Mouse (Mus musculus): ENCODE data around the gene Napepld.
"Not testable (repeated sequence)": the region's sequence is repeated elsewhere in the genome, so short reads cannot be mapped to it uniquely, and the experiment has no call there.

The Napepld gene

GRCm38 (mm10) chr5:21706546-21706945 lies 5.3 kb upstream of the Napepld start:
- DNase-seq (ENCODE audit: low spot score in 2 of 2) = no peak

- no peak for DNase-seq (ENCODE audit: low spot score in 2 of 2)
Measured at GRCm38 (mm10) chr5:21703708-21704107, 2.5 kb upstream of the Napepld start.

DNA sequence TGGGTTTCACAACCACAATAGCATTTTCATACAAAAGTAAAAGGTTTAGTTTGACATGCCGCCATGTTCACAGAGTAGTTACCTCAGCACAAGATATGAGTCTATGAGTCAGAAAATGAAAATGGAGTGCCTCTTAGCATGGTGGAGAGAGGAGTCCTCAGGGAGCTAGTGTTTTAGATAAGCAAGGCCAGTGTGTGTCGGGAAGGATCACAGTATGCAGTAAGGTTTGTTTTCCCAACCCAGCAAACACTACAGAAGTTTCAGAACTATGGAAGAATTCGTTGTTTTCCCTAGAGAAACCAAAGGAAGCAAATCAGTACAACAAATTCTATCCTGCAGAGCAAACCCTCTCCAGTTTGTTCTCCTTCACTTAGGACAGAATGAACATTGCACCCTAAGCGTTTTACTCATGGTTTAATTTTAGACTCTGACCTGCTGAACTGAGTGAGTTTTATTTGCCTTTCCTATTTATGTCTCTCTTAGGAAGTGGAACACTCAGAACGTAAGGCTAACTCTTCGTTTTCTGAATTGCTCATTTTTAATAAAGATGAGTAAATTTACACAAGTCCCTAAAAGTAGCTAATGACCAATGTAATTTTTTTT lies 1.8 kb upstream of the Napepld start:
- DNase-seq (ENCODE audit: low spot score in 2 of 2) = no peak

- DNase-seq (ENCODE audit: low spot score in 2 of 2) = no peak
Measured at GRCm38 (mm10) chr5:21702009-21702364, 791 bp upstream of the Napepld start.

GRCm38 (mm10) chr5:21700934-21701333 lies 262 bp downstream of the Napepld start:
- no peak for DNase-seq (ENCODE audit: low spot score in 2 of 2)

- DNase-seq (ENCODE audit: low spot score in 2 of 2) = no peak
Measured at GRCm38 (mm10) chr5:21700272-21700821, 849 bp downstream of the Napepld start.

DNA sequence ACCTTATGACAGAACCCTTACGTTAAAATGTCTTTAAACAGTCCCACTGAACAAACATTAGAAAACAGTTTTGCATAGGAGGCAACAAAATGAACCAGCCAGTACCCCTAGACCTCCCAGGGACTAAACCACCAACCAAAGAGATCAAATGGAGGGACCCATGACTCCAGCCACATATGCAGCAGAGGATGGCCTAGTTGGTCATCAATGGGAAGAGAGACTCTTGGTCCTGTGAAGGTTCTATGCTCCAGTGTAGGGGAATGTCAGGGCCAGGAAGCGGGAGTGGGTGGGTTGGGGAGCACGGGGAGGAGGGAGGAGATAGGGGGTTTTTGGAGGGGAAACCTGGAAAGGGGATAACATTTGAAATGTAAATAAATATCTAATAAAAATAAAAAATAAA lies 1.6 kb downstream of the Napepld start:
- not testable (repeated sequence) for DNase-seq (ENCODE audit: low spot score in 2 of 2)

DNA sequence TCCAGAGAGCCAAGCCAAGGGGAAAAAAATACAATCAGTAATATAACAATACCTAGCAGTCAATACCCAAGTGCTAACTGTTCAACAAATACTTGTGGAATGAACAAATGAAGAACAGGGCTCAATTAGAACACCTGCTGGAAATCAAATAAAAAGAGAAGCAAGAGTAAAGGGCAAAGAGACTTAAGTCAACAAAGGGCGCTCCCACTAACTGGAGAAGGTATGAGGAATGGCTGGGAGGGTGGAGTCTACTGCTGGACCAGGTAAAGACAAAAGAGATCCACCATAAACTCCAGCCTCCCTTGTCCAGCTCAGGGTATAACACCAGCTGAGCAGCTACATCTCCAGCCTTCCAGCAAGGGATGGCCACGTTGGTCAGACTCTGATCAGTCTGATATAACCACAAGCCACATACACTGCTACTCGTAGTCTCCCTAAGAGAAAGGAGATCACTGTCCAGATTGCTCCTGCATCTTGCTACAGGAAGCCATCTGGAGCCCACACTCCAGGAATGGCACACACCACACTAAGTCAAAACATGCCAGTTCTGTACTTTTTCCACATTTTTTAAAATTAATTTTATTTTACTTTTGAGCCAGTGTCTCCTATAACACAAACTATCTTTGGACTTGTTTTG lies 6.2 kb downstream of the Napepld start:
- no peak for DNase-seq (ENCODE audit: low spot score in 2 of 2)

DNA sequence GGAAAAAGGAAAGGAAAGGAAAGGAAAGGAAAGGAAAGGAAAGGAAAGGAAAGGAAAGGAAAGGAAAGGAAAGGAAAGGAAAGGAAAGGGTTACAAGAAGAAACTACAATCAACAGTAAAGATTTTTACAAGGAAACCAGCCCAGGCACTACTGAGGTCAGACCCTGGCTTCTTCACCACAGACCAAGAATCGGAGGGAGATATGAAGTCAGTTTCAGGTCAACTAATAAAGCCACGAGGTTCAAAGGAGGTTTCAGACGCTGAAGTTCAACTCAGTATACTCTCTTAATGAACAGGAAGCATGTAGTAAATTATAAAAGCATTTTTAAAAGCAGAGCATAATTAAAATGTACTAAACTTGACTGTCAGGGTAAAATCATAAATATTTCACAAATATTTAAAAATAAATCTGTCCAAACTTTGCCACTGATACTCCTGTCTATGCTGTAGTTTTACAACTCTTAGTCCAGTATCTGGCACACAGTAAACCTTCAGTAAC lies 7.8 kb downstream of the Napepld start:
- DNase-seq (ENCODE audit: low spot score in 2 of 2) = no peak

GRCm38 (mm10) chr5:21692230-21692629 lies 9.0 kb downstream of the Napepld start:
- DNase-seq (ENCODE audit: low spot score in 2 of 2) = no peak

DNA sequence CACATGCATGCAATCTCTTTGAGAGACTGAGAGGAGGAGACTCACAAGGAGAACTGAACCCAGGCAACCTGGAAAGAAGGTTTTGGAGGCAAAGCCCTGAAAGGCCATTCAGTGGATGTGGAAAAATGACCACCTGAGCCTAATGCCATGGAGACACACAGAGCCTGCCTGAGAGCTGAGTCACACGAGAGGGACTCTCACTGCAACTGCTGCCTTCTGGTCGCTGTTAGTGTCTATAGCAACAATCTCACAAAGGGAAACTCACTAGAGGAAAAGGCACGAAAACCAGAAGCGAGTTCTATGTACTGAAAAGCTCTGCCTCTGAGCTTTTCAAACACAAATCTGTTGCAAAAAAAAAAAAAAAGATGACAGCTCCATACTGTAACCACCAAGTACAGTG lies 14.2 kb downstream of the Napepld start:
- no peak for DNase-seq (ENCODE audit: low spot score in 2 of 2)

DNA sequence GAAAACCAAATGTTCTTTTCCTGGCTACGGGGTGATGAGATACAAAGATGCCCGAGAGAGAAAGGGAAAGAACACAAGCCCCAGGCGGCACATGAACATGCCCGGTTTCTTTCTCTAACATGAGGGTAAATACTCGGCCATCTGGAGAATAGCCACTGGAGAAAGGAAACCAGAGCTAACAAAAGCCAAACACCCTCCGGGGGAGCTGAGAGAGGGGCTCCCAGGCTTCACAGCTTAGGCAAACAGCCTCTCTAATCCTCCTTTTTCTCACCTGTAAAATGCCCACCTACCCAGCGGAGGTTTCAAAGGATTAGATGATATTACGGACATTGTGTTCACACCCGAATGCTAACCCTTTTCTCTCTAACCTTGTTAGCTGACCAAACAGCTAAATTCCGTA lies 16.2 kb downstream of the Napepld start:
- DNase-seq (ENCODE audit: low spot score in 2 of 2) = no peak

DNA sequence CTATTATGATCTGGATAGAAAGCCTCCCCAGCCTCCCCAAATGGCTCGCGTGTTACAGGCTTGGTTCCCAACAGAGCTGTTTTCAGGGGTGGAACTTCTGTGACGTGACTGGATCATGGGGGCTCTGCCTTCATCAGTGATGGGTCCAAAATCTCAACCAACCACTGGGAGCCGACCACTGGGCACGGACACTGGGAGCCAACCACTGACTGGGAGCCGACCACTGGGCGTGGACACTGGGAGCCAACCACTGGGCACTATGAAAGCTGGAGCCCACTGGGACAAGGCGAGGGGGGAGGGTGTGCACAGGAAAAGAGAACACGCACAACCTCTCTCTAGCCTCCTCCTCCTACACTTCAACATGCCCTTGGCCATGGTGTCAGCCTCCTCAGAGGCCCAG lies 17.4 kb downstream of the Napepld start:
- no peak for DNase-seq (ENCODE audit: low spot score in 2 of 2)

DNA sequence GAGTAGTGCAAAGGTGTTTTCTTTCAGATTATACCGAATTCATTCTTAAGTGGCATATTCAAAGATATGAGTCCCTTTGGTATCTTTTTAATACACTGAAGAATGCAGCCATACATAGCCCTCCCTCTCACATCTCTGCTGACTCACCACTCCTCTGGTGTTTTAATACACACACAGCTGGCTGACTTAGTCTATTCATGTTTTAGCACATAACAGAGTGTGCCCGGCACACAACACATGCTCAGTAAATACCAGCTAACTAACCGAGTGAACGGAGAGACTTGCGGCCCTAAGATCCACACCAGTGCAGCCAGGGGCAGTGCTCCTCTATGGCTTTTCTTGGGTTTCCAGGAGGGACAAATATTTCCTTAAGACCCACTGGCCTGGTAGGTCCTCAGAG lies 20.3 kb downstream of the Napepld start:
- DNase-seq (ENCODE audit: low spot score in 2 of 2) = no peak

- DNase-seq (ENCODE audit: low spot score in 2 of 2) = no peak
Measured at GRCm38 (mm10) chr5:21680029-21680428, 21.2 kb downstream of the Napepld start.

- no peak for DNase-seq (ENCODE audit: low spot score in 2 of 2)
Measured at GRCm38 (mm10) chr5:21678363-21678762, 22.8 kb downstream of the Napepld start.

- DNase-seq (ENCODE audit: low spot score in 2 of 2) = no peak
Measured at GRCm38 (mm10) chr5:21677939-21678338, 23.3 kb downstream of the Napepld start.

DNA sequence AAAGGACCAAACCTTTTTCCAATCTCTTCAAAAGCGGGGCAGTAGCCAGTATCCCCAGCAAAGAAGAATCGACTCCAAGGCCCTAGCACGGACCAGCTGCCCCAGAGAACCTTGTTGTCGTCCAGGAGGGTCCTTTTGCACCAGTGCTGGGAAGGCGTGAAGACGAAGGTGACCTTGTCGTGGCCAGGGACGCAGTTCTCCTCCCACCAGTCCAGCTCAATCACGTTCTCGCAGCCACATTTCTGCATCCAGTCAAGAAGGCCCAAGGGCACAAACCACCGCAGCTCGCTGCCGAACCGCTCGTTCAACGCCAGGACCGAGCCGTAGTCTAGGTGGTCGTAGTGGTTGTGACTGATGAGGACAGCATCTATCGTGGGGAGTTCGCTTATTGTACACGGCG lies 25.7 kb downstream of the Napepld start:
- DNase-seq (ENCODE audit: low spot score in 2 of 2) = no peak

DNA sequence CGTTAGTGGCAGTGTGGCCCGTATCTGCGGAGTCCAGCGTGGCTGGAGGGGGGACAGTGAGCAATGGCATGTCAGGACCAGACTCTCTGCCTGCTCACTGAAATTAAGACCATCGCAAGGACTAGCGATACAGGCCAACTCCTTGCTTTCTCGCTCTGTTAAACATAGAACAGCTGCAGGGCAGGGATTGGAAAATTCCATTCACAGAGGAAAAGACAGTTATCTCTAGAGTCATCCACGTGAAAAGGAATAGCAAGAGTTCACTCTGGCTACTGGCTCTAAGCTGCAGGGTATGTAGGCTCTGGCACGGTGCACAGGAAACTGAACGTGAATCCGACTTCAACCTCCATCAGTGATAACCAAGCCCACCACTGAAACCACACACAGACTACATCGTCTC lies 26.2 kb downstream of the Napepld start:
- DNase-seq (ENCODE audit: low spot score in 2 of 2) = no peak

DNA sequence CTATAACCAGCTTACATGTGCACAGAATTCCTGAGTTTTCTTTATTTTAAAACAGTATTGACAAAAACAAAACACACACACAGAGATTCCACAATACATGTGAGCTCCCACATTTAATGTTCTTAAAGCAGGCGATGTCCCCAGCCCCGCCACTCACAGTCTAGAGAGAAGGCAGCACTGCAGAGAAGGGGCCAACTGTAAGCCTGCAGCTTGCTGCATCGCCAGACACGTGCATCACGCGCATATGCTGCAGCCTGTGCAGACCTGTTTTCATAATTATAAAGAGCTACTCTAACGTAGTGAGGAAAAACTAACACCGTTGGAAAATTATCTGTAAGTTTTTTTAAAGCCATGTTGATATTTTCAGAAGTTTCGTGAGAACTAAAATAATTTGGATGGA lies 27.5 kb downstream of the Napepld start:
- no peak for DNase-seq (ENCODE audit: low spot score in 2 of 2)

DNA sequence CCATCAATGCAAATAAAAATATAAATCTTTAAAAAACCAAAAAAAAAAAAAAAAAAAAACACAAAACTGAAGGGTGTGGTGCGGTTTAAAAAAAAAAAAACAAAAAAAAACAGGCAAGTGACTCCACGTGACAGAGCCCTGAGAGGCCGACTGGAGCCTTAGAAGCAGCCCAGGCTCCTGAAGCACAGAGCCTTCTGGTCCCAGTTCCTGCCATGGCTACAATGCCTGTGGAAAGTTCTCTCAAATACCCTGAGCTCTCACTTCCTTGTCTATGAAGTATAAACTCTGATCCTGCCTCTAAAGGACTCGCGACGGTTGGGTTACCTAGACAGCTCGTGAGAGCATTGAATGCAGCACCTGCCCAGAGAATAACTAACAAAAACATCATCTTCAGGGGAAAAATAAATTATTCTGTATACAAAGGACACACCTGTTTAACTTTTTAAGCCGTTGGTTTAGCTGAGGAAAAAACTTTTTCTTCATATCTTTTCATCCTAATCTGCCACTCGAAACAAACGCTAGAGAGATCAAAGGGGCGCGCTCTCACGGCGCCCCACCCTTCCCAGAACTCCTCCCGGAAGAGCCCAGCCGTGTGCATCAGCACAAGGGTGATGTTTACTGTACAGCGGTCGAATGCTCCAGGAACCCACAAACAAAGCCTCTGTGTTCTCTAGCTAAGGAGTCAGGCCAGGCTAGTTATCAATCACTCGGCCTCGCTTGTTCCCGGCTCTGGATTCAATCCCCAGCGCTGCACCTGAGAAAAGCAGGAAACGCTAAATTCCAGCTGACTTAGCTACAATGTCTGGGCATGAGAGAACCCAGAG lies 28.2 kb downstream of the Napepld start:
- DNase-seq (ENCODE audit: low spot score in 2 of 2) = no peak

DNA sequence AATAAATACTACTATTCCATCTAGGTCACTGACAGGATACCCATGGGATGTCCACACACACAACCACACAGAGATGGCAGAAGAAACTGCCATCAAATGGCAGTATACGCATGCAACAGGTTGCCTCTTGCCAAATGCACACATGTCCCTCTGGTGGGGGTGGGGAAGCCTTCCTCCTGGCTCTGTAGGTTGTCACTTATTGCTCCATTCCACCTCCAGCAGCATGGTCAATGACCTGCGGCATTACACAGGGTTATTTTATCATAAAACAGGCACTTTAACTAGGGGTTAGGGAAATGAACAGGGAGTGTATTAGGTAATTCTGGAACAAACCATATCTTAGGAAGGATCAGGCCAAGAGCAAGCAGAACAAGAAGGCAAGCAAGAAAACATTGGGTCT lies 31.9 kb downstream of the Napepld start:
- no peak for DNase-seq (ENCODE audit: low spot score in 2 of 2)
